Mouse (Mus musculus): ENCODE data around the gene Myo1e.

GRCm38 (mm10) chr9:70284584-70285140 is 77.5 kb downstream of the Myo1e start:
- no peak for TF ChIP-seq CTCF (IDR thresholded peaks at IDR 0.05; ENCODE audit: low read depth, low read length)
- TF ChIP-seq POLR2A (IDR thresholded peaks at IDR 0.05; ENCODE audit: extremely low read depth, insufficient read depth, low read length), result no peak
